In the genomic region with DNA sequence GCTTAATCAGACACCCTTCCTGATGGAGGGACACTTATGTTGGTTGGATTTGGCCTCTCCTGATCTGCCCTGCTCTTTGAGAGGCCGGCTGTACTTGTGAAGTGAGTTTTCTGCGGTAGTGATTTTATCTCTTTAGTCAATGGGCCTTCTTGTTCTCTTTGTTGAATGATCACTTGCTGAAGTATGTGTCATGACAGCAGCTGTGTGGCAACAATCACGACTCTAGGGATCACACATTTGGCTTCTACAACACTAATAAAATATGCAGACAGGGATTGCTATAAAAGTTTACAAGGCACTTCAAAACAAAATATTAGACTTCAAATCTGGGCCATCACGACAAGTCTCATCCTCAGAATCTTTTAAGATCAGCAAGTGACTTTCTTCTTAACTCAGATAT, we compare ENCODE assay signal across 3 mouse cellular contexts.
"Had no signal": no experiment of that assay in that cellular context is flagged by ENCODE, and none has a peak within 500 bp of the region (broad histone marks: within the 10 kb centered on the region; RNA-seq: fewer than 3 reads in every experiment).

No protein-coding gene starts in this region.

- DNase-seq: left cerebral cortex, postnatal 4 days; right cerebral cortex, postnatal 14 days; thymus, postnatal 36 days had no signal
